Mouse (Mus musculus): ENCODE measurements around the gene Rsf1.

DNA sequence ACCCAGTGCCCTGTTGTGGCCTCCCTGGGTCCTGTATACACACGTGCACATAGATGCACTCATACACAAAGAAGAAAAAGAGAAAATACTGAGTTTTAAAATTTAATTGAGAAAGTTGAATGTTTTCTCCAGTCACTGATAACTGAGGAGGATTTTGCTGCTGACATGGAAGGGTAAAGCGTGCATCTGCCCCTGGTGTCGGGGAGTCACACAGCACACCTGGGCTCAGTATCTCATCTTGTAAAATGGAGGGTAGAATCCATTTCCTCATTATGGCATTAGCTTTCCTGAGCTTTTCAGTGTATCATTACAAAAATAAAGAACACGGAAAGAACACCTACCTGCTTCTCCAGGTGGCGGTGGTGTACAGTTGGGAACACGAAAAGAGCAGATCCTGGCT lies 145.7 kb downstream of the Rsf1 start:
- TF ChIP-seq POLR2A (IDR thresholded peaks at IDR 0.05; ENCODE audit: low read depth, low read length): no peak
- TF ChIP-seq CTCF (conservative IDR thresholded peaks at IDR 0.05; ENCODE audit: insufficient read depth, insufficient read length, low read depth, low read length): no peak
